Mouse (Mus musculus): ENCODE measurements at regions not wholly inside any gene's neighbourhood (a gene's known extent, or its start where the extent isn't known, plus 50 kb on each side); places are given as distances from the start of the nearest gene placed in this dataset.

- no peak for DNase-seq
Observed at GRCm38 (mm10) chr14:45992041-45992869, 334.3 kb upstream of the Ddhd1 start.

- no peak for DNase-seq
Observed at GRCm38 (mm10) chr14:45992870-45993135, 334.9 kb upstream of the Ddhd1 start.

GRCm38 (mm10) chr14:45993669-45994068 is 335.7 kb upstream of the Ddhd1 start:
- peak; percentile 84 for DNase-seq

GRCm38 (mm10) chr14:45996760-45997159 is 338.8 kb upstream of the Ddhd1 start:
- peak; percentile 60 for DNase-seq

- no peak for DNase-seq
Observed at GRCm38 (mm10) chr14:46004078-46004477, 346.1 kb upstream of the Ddhd1 start.

DNA sequence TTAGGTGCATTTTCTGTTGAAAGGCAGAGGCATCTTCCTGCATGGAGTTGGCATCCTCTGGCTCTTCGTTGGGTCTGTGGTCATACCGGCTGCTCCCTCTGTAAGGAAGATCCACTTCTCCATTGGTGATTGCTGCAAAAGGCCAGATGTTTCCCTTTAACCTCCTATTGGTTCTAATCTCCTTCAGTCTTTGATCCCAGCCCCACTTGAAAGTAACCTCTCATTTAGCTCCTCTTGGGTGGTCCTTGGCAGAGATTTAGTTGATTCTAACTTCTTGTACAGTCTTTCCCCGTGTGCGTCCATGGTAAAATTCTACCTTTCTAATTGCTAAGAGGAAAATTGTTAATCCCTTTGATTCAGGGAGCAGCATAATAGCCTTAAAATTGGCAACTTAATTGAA is 347.4 kb upstream of the Ddhd1 start:
- DNase-seq, result no peak

DNA sequence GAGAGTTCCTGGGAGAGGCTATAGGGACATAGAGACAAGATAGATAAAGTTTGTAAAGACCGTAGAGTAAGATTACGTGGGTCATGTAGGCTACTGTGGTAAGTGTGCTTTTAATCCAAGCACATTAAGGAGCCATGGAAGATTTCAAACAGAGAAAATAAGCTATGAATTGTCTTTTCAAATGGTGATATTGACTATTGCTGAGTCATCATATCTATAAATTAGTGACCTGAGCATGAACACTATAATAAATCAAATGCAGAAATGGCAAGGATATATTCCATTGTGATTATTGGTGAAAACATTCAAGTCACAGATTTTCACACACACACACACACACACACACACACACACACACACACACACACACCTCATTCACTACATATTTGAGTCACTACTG is 355.3 kb upstream of the Ddhd1 start:
- DNase-seq, result no peak

- no peak for DNase-seq
Observed at GRCm38 (mm10) chr14:46014090-46014489, 356.1 kb upstream of the Ddhd1 start.

GRCm38 (mm10) chr14:46015682-46016400 is 357.9 kb upstream of the Ddhd1 start:
- no peak for DNase-seq

DNA sequence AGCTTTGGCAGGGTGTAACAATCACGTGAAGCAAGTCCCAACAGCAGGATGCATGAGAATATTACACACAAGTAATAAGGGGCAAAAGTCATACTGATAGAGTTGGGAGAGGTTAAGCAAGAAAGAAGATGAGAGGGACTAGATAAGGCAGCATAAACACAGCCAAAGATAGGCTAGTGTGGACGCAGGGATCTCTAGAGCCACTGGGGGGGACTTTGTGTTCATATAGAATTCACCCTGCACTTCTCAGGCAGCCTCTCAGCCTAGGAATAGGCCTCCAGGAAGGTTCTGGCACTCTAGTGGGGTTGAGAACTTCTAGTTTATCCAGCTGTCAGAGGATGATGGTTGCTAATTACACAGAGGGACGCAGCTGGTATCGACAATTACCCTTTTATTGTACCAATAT is 358.8 kb upstream of the Ddhd1 start:
- no peak for DNase-seq

- DNase-seq, result no peak
Observed at GRCm38 (mm10) chr14:46017286-46017685, 359.3 kb upstream of the Ddhd1 start.

DNA sequence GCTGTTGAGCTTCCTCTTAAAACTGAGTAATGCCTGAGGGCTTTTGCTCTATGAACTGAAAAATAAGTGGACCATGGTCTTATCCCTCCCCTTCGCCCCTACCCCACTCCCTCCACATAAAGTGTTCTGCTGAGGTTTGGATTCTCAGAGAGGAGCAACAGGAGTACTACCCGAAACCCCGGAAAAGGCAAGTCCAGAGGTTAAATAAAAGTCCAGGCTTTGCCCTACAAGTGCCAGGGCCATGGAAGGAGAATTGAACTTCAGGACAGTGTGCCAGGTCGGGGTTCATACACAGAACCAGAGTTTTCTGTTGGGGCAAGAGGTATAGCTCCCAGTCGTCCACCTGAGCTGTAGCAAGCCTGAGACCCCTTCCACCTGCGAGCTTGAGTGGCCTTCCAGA is 360.0 kb upstream of the Ddhd1 start:
- DNase-seq, result no peak

- no peak for DNase-seq
Observed at GRCm38 (mm10) chr14:46019240-46020025, 359.8 kb upstream of the Gm15217 start.

GRCm38 (mm10) chr14:46034301-46034700 is 344.9 kb upstream of the Gm15217 start:
- DNase-seq, result no peak

GRCm38 (mm10) chr14:46060622-46061381 is 318.4 kb upstream of the Gm15217 start:
- peak; percentile 9 for DNase-seq

DNA sequence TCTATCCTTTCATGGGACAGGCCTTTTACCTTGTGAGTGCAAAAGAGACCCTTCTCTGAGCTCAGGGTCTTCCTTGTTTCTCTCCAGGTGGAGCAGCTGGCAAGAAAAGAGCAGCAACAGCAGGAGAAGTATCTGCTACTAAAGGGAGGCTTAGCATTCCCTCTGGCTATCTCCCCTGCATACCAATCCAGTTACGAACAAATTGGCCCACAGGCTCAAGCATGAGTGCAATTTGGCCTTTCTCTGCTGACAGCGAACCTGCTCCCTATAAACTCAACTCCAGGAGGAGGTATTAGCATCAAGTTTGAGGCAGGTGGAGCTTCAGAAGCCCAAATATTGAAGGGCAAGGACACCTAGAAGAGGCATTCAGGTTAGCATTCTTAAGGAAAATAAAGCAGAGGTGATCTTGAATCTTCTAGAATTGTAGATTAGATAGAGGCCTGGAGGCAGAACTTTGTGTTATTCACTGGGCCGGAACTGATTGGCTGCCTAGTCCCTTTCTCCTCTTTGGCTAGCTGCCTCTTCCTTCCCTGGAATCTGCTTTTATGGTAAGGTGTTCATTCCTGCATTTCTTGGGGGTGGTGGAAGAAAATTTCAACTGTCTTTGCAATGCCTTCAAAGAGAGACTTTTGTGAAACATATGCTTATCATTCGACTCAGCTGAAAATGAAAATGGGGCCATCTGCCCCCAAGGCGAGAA is 312.0 kb upstream of the Gm15217 start:
- peak; percentile 66 for DNase-seq

- DNase-seq, result no peak
Observed at GRCm38 (mm10) chr14:46071244-46071643, 308.0 kb upstream of the Gm15217 start.

- peak; percentile 30 for DNase-seq
Observed at GRCm38 (mm10) chr14:46076738-46077137, 302.5 kb upstream of the Gm15217 start.

GRCm38 (mm10) chr14:46077406-46078131 is 301.6 kb upstream of the Gm15217 start:
- no peak for DNase-seq

- DNase-seq, result no peak
Observed at GRCm38 (mm10) chr14:46082646-46083045, 296.6 kb upstream of the Gm15217 start.
